Mouse (Mus musculus) limb, embryonic 10.5 days (tissue): ENCODE data around the gene B230104I21Rik. TPM values are rescaled to one million over a fixed set of nuclear protein-coding genes. Genes with fewer than 3 reads are reported as not detected.
A peak's percentile ranks its signal among the peaks of the same experiment; 100 is the strongest.

Source experiments
- DNase-seq: peaks from one replicate; pipeline ENCODE4 v3.0.0-alpha.2; 2017; ENCODE audit warnings: low spot score
- H3K27ac ChIP-seq: fragments of 300-500 bp; sonication (generic); 2 replicates; pipeline ENCODE4 v1.5.1; 2016; ENCODE audit warnings: mild to moderate bottlenecking
- H3K27me3 ChIP-seq: fragments of 300-500 bp; sonication (generic); 2 replicates; pipeline ENCODE4 v1.6.1; 2016; ENCODE audit warnings: low read depth, mild to moderate bottlenecking; ENCODE audit not compliant: poor library complexity, severe bottlenecking
- H3K36me3 ChIP-seq: fragments of 300-500 bp; sonication (generic); 2 replicates; pipeline ENCODE4 v1.6.1; 2016; ENCODE audit warnings: mild to moderate bottlenecking, moderate library complexity
- H3K4me1 ChIP-seq: fragments of 300-500 bp; sonication (generic); 2 replicates; pipeline ENCODE4 v1.6.1; 2016
- H3K4me3 ChIP-seq: fragments of 300-500 bp; sonication (generic); 2 replicates; pipeline ENCODE4 v1.5.1; 2016; ENCODE audit warnings: mild to moderate bottlenecking, moderate library complexity
- H3K9me3 ChIP-seq: fragments of 300-500 bp; sonication (generic); replicated peaks from 2 replicates; pipeline ENCODE4 v1.6.1; 2016; ENCODE audit warnings: mild to moderate bottlenecking
- WGBS: fragments of 180-500 bp; shearing (Covaris S2); methylation state at CpG from one replicate; pipeline ENCODE4 v1.1.7; 2016; 5-methylcytosine and 5-hydroxymethylcytosine counted together
- polyA plus RNA-seq: library from polyadenylated mRNA; unstranded; fragments of >200 nt; fragmentation: Nextera tagmentation; extraction: Ambion mirVana; gene quantifications from 2 replicates; pipeline ENCODE4 v1.2.1, GENCODE M21; 2016

The B230104I21Rik gene
- 0.18 TPM in 1 of 2 replicates, not detected in the other for polyA plus RNA-seq

GRCm38 (mm10) chr4:154335761-154336160, at the start of gene B230104I21Rik:
Gene B230104I21Rik (plus strand): TSS chr4:154336127.
- H3K4me3 ChIP-seq, result no peak within 1 kb of the TSS
- peaks cover 28% of the 10 kb centered on the region for H3K27me3 ChIP-seq
- H3K4me1 ChIP-seq, result peaks cover 89% of the 10 kb centered on the region
- H3K27ac ChIP-seq, result peak within 1 kb of the TSS; percentile 84
- no peak for DNase-seq
- peaks cover 99% of the 10 kb centered on the region for H3K36me3 ChIP-seq
- no peaks in the 10 kb centered on the region for H3K9me3 ChIP-seq
- 77% methylated on average over 12 of the region's 12 CpGs for WGBS

GRCm38 (mm10) chr4:154293735-154294201, 42.2 kb upstream of the B230104I21Rik start:
- Histone ChIP-seq H3K36me3 (no peaks in the 10 kb centered on the region), H3K4me1 (peaks cover 37% of the 10 kb centered on the region), H3K4me3 (no peak overlapping the region), H3K27ac (peak overlapping the region; percentile 64), H3K27me3 (peaks cover 32% of the 10 kb centered on the region), H3K9me3 (no peaks in the 10 kb centered on the region)
- WGBS, result 53% methylated on average over 4 of the region's 4 CpGs
- DNase-seq, result no peak

- H3K4me1 ChIP-seq, result peaks cover 41% of the 10 kb centered on the region
- WGBS, result 27% methylated on average over 8 of the region's 8 CpGs
These were observed 41.6 kb upstream of the B230104I21Rik start for GRCm38 (mm10) chr4:154294262-154294731.

GRCm38 (mm10) chr4:154297761-154298160, 38.2 kb upstream of the B230104I21Rik start:
- no peak overlapping the region; the same call in 1 of the 2 replicates for H3K4me3 ChIP-seq
- H3K27ac ChIP-seq, result no peak overlapping the region
- H3K27me3 ChIP-seq, result peaks cover 70% of the 10 kb centered on the region
- 30% methylated on average over 9 of the region's 9 CpGs for WGBS
- no peaks in the 10 kb centered on the region for H3K9me3 ChIP-seq
- no peak for DNase-seq
- H3K4me1 ChIP-seq, result peaks cover 58% of the 10 kb centered on the region
- no peaks in the 10 kb centered on the region for H3K36me3 ChIP-seq

More at GRCm38 (mm10) chr4:154294262-154294731, 41.6 kb upstream of the B230104I21Rik start:
- peak overlapping the region; percentile 64 for H3K27ac ChIP-seq
- DNase-seq, result peak; percentile 53
- H3K27me3 ChIP-seq, result peaks cover 38% of the 10 kb centered on the region
- H3K9me3 ChIP-seq, result no peaks in the 10 kb centered on the region
- H3K4me3 ChIP-seq, result no peak overlapping the region
- H3K36me3 ChIP-seq, result no peaks in the 10 kb centered on the region

- WGBS, result under 1% methylated on average over 66 of the region's 66 CpGs
- peak overlapping the region; percentile 68 for H3K4me3 ChIP-seq
- no peaks in the 10 kb centered on the region for H3K36me3 ChIP-seq
- H3K27me3 ChIP-seq, result peaks cover 73% of the 10 kb centered on the region
- H3K27ac ChIP-seq, result peak overlapping the region; percentile 72
- H3K9me3 ChIP-seq, result no peaks in the 10 kb centered on the region
- peaks cover 42% of the 10 kb centered on the region for H3K4me1 ChIP-seq
- peak; percentile 66 for DNase-seq
These were observed 36.2 kb upstream of the B230104I21Rik start for GRCm38 (mm10) chr4:154299541-154300271.

GRCm38 (mm10) chr4:154301466-154301881, 34.5 kb upstream of the B230104I21Rik start, which contains the start of gene Arhgef16:
Gene Arhgef16 (minus strand): TSS chr4:154301676.
- H3K36me3 ChIP-seq, result no peaks in the 10 kb centered on the region
- H3K9me3 ChIP-seq, result no peaks in the 10 kb centered on the region
- peaks cover 64% of the 10 kb centered on the region for H3K27me3 ChIP-seq
- DNase-seq, result peak; percentile 67
- no peak within 1 kb of the TSS for H3K27ac ChIP-seq
- WGBS, result 24% methylated on average over 7 of the region's 7 CpGs
- no peak within 1 kb of the TSS for H3K4me3 ChIP-seq
- H3K4me1 ChIP-seq, result peaks cover 38% of the 10 kb centered on the region

GRCm38 (mm10) chr4:154309131-154309530, 26.8 kb upstream of the B230104I21Rik start:
- 82% methylated on average over 2 of the region's 2 CpGs for WGBS
- peaks cover 20% of the 10 kb centered on the region for H3K4me1 ChIP-seq
- H3K36me3 ChIP-seq, result no peaks in the 10 kb centered on the region
- no peaks in the 10 kb centered on the region for H3K27me3 ChIP-seq
- no peak for DNase-seq
- H3K9me3 ChIP-seq, result no peaks in the 10 kb centered on the region
- H3K4me3 ChIP-seq, result no peak overlapping the region
- no peak overlapping the region for H3K27ac ChIP-seq

- 77% methylated on average over 9 of the region's 9 CpGs for WGBS
- Histone ChIP-seq H3K9me3 (no peaks in the 10 kb centered on the region), H3K27ac (no peak overlapping the region), H3K4me1 (peaks cover 20% of the 10 kb centered on the region), H3K4me3 (no peak overlapping the region), H3K27me3 (no peaks in the 10 kb centered on the region), H3K36me3 (peaks cover 3% of the 10 kb centered on the region)
- DNase-seq, result no peak
These were observed 25.2 kb upstream of the B230104I21Rik start for GRCm38 (mm10) chr4:154310576-154311262.

- Histone ChIP-seq H3K4me3 (no peak overlapping the region), H3K27me3 (no peaks in the 10 kb centered on the region), H3K36me3 (peaks cover 11% of the 10 kb centered on the region), H3K4me1 (peaks cover 20% of the 10 kb centered on the region), H3K9me3 (no peaks in the 10 kb centered on the region), H3K27ac (peak overlapping the region; percentile 70; the same call in 1 of the 2 replicates)
- no peak for DNase-seq
- 90% methylated on average over 2 of the region's 2 CpGs for WGBS
These were observed 23.6 kb upstream of the B230104I21Rik start for GRCm38 (mm10) chr4:154312143-154312812.

GRCm38 (mm10) chr4:154312935-154313621, 22.8 kb upstream of the B230104I21Rik start:
- no peak overlapping the region for H3K4me3 ChIP-seq
- no peaks in the 10 kb centered on the region for H3K27me3 ChIP-seq
- no peak for DNase-seq
- peak overlapping the region; percentile 70; the same call in 1 of the 2 replicates for H3K27ac ChIP-seq
- 62% methylated on average over 4 of the region's 4 CpGs for WGBS
- no peaks in the 10 kb centered on the region for H3K9me3 ChIP-seq
- peaks cover 27% of the 10 kb centered on the region for H3K4me1 ChIP-seq
- peaks cover 19% of the 10 kb centered on the region for H3K36me3 ChIP-seq

GRCm38 (mm10) chr4:154313622-154313967, 22.3 kb upstream of the B230104I21Rik start:
- no peaks in the 10 kb centered on the region for H3K27me3 ChIP-seq
- WGBS, result 88% methylated on average over 11 of the region's 11 CpGs
- H3K27ac ChIP-seq, result no peak overlapping the region
- H3K9me3 ChIP-seq, result no peaks in the 10 kb centered on the region
- no peak overlapping the region for H3K4me3 ChIP-seq
- H3K36me3 ChIP-seq, result peaks cover 24% of the 10 kb centered on the region
- DNase-seq, result no peak
- H3K4me1 ChIP-seq, result peaks cover 27% of the 10 kb centered on the region

GRCm38 (mm10) chr4:154325410-154325809, 10.5 kb upstream of the B230104I21Rik start:
- no peak for DNase-seq
- 60% methylated on average over 4 of the region's 4 CpGs for WGBS
- Histone ChIP-seq H3K4me3 (no peak overlapping the region), H3K27ac (peak overlapping the region; percentile 6; the same call in 1 of the 2 replicates), H3K4me1 (peaks cover 30% of the 10 kb centered on the region), H3K27me3 (peaks cover 19% of the 10 kb centered on the region), H3K36me3 (peaks cover 89% of the 10 kb centered on the region), H3K9me3 (no peaks in the 10 kb centered on the region)
